Mouse (Mus musculus) hindbrain, embryonic 15.5 days (tissue): ENCODE data around the gene Susd4. TPM values are rescaled to one million over a fixed set of nuclear protein-coding genes. Genes with fewer than 3 reads are reported as not detected.

ENCODE experiments used
- ATAC-seq: fragments of 200-750 bp; cut with Nextera tagmentation; 2 replicates; pipeline ENCODE4 v1.8.0; 2017; ENCODE audit warnings: low read depth, moderate number of reproducible peaks, moderate TSS enrichment; ENCODE audit not compliant: low FRiP score
- H3K27ac ChIP-seq: fragments of 300-500 bp; sonication (generic); replicated peaks from 2 replicates; pipeline ENCODE4 v1.5.1; 2015; ENCODE audit warnings: mild to moderate bottlenecking, inconsistent platforms
- H3K27me3 ChIP-seq: fragments of 300-500 bp; sonication (generic); 2 replicates; pipeline ENCODE4 v1.6.1; 2015; ENCODE audit warnings: control low read depth, inconsistent platforms
- H3K36me3 ChIP-seq: fragments of 300-500 bp; sonication (generic); 2 replicates; pipeline ENCODE4 v1.6.1; 2015; ENCODE audit warnings: control low read depth, inconsistent platforms
- H3K4me1 ChIP-seq: fragments of 300-500 bp; sonication (generic); replicated peaks from 2 replicates; pipeline ENCODE4 v1.6.1; 2015; ENCODE audit warnings: control low read depth, inconsistent platforms
- H3K4me2 ChIP-seq: fragments of 300-500 bp; sonication (generic); 2 replicates; pipeline ENCODE4 v1.6.1; 2015; ENCODE audit warnings: moderate library complexity, mild to moderate bottlenecking, inconsistent platforms
- H3K4me3 ChIP-seq: fragments of 300-500 bp; sonication (generic); 2 replicates; pipeline ENCODE4 v1.5.1; 2015; ENCODE audit warnings: mild to moderate bottlenecking, inconsistent platforms
- H3K9ac ChIP-seq: fragments of 300-500 bp; sonication (generic); 2 replicates; pipeline ENCODE4 v1.6.1; 2015; ENCODE audit warnings: inconsistent platforms
- H3K9me3 ChIP-seq: fragments of 300-500 bp; sonication (generic); 2 replicates; pipeline ENCODE4 v1.6.1; 2016; ENCODE audit warnings: control low read depth, inconsistent platforms
- WGBS: fragments of 180-500 bp; shearing (Covaris S2); methylation state at CpG from one replicate; pipeline ENCODE4 v1.1.7; 2015; 5-methylcytosine and 5-hydroxymethylcytosine counted together
- polyA plus RNA-seq: library from polyadenylated mRNA; unstranded; fragments of >200 nt; fragmentation: Nextera tagmentation; extraction: Ambion mirVana; gene quantifications from 2 replicates; pipeline ENCODE4 v1.2.1, GENCODE M21; 2015

Gene Susd4
- polyA plus RNA-seq, 1 experiment from 2014 or later = 74.6 TPM

- H3K9ac ChIP-seq = no peak overlapping the region
- no peaks in the 10 kb centered on the region for H3K9me3 ChIP-seq
- WGBS = 40% methylated on average over 21 of the region's 21 CpGs
- ATAC-seq = no peak
- H3K36me3 ChIP-seq = no peaks in the 10 kb centered on the region
- H3K27ac ChIP-seq = peak overlapping the region; percentile 54; the same call in 1 of the 2 replicates
- peaks cover 24% of the 10 kb centered on the region for H3K4me1 ChIP-seq
- no peaks in the 10 kb centered on the region for H3K27me3 ChIP-seq
- H3K4me3 ChIP-seq = no peak overlapping the region
- peak overlapping the region; percentile 34 for H3K4me2 ChIP-seq
Observed at GRCm38 (mm10) chr1:182823723-182824421, 60.2 kb downstream of the Susd4 start.

- Histone ChIP-seq H3K36me3 (no peaks in the 10 kb centered on the region), H3K27me3 (no peaks in the 10 kb centered on the region), H3K9ac (no peak overlapping the region), H3K27ac (no peak overlapping the region), H3K9me3 (no peaks in the 10 kb centered on the region), H3K4me2 (no peak overlapping the region), H3K4me1 (peaks cover 18% of the 10 kb centered on the region), H3K4me3 (no peak overlapping the region)
- WGBS = 78% methylated on average over 3 of the region's 3 CpGs
- ATAC-seq = no peak
Observed at GRCm38 (mm10) chr1:182826557-182826956, 62.9 kb downstream of the Susd4 start.

- no peak overlapping the region for H3K27ac ChIP-seq
- H3K4me2 ChIP-seq = no peak overlapping the region
- no peak overlapping the region for H3K4me3 ChIP-seq
- no peaks in the 10 kb centered on the region for H3K9me3 ChIP-seq
- H3K36me3 ChIP-seq = no peaks in the 10 kb centered on the region
- ATAC-seq = no peak
- H3K27me3 ChIP-seq = no peaks in the 10 kb centered on the region
- WGBS = 48% methylated on average over 6 of the region's 6 CpGs
- no peak overlapping the region for H3K9ac ChIP-seq
- peaks cover 28% of the 10 kb centered on the region for H3K4me1 ChIP-seq
Observed at GRCm38 (mm10) chr1:182838061-182838460, 74.4 kb downstream of the Susd4 start.

- no peak overlapping the region for H3K9ac ChIP-seq
- no peak overlapping the region for H3K4me3 ChIP-seq
- H3K36me3 ChIP-seq = no peaks in the 10 kb centered on the region
- no peak; the same call in 1 of the 2 replicates for ATAC-seq
- peak overlapping the region; percentile 3 for H3K27ac ChIP-seq
- peaks cover 28% of the 10 kb centered on the region for H3K4me1 ChIP-seq
- no peaks in the 10 kb centered on the region for H3K9me3 ChIP-seq
- no peaks in the 10 kb centered on the region for H3K27me3 ChIP-seq
- no peak overlapping the region for H3K4me2 ChIP-seq
- WGBS = 73% methylated on average over 4 of the region's 4 CpGs
Observed at GRCm38 (mm10) chr1:182839332-182839929, 75.8 kb downstream of the Susd4 start.

GRCm38 (mm10) chr1:182840011-182840410 lies 76.4 kb downstream of the Susd4 start:
- Histone ChIP-seq H3K27me3 (no peaks in the 10 kb centered on the region), H3K4me2 (no peak overlapping the region), H3K9ac (no peak overlapping the region), H3K4me3 (no peak overlapping the region), H3K27ac (peak overlapping the region; percentile 3), H3K4me1 (peaks cover 28% of the 10 kb centered on the region), H3K36me3 (no peaks in the 10 kb centered on the region), H3K9me3 (no peaks in the 10 kb centered on the region)
- ATAC-seq = no peak; the same call in 1 of the 2 replicates
- 35% methylated on average over 6 of the region's 6 CpGs for WGBS

- no peak for ATAC-seq
- WGBS = 70% methylated on average over 6 of the region's 6 CpGs
- H3K27ac ChIP-seq = no peak overlapping the region
Observed at GRCm38 (mm10) chr1:182840606-182841005, 76.9 kb downstream of the Susd4 start.

GRCm38 (mm10) chr1:182849556-182849955 lies 85.9 kb downstream of the Susd4 start:
- H3K27me3 ChIP-seq = no peaks in the 10 kb centered on the region
- peak; percentile 70 for ATAC-seq
- H3K4me1 ChIP-seq = no peaks in the 10 kb centered on the region; the same call in 1 of the 2 replicates
- no peaks in the 10 kb centered on the region for H3K36me3 ChIP-seq
- peak overlapping the region; percentile 25 for H3K27ac ChIP-seq
- H3K9me3 ChIP-seq = no peaks in the 10 kb centered on the region
- 43% methylated on average over 12 of the region's 12 CpGs for WGBS
- H3K4me2 ChIP-seq = no peak overlapping the region
- H3K4me3 ChIP-seq = no peak overlapping the region
- H3K9ac ChIP-seq = no peak overlapping the region

More at GRCm38 (mm10) chr1:182840606-182841005, 76.9 kb downstream of the Susd4 start:
- Histone ChIP-seq H3K4me3 (no peak overlapping the region), H3K9ac (no peak overlapping the region), H3K9me3 (no peaks in the 10 kb centered on the region), H3K27me3 (no peaks in the 10 kb centered on the region), H3K36me3 (no peaks in the 10 kb centered on the region), H3K4me2 (no peak overlapping the region), H3K4me1 (peaks cover 28% of the 10 kb centered on the region)

GRCm38 (mm10) chr1:182850080-182850479 lies 86.4 kb downstream of the Susd4 start:
- Histone ChIP-seq H3K4me3 (no peak overlapping the region), H3K4me2 (no peak overlapping the region), H3K9ac (no peak overlapping the region), H3K4me1 (no peaks in the 10 kb centered on the region; the same call in 1 of the 2 replicates), H3K27me3 (no peaks in the 10 kb centered on the region), H3K27ac (peak overlapping the region; percentile 25), H3K36me3 (no peaks in the 10 kb centered on the region), H3K9me3 (no peaks in the 10 kb centered on the region)
- WGBS = 70% methylated on average over 1 of the region's 1 CpGs
- ATAC-seq = peak; percentile 39; the same call in 1 of the 2 replicates

- Histone ChIP-seq H3K27ac (no peak overlapping the region), H3K4me3 (no peak overlapping the region), H3K36me3 (no peaks in the 10 kb centered on the region), H3K9me3 (no peaks in the 10 kb centered on the region), H3K9ac (no peak overlapping the region), H3K27me3 (no peaks in the 10 kb centered on the region), H3K4me1 (peaks cover 9% of the 10 kb centered on the region), H3K4me2 (no peak overlapping the region)
- ATAC-seq = no peak
- WGBS = 45% methylated on average over 6 of the region's 6 CpGs
Observed at GRCm38 (mm10) chr1:182852158-182852557, 88.5 kb downstream of the Susd4 start.

GRCm38 (mm10) chr1:182856636-182857035 lies 93.0 kb downstream of the Susd4 start:
- Histone ChIP-seq H3K36me3 (no peaks in the 10 kb centered on the region), H3K27ac (no peak overlapping the region), H3K9ac (no peak overlapping the region), H3K4me2 (no peak overlapping the region), H3K4me3 (no peak overlapping the region), H3K9me3 (no peaks in the 10 kb centered on the region), H3K4me1 (peaks cover 9% of the 10 kb centered on the region; the same call in 1 of the 2 replicates), H3K27me3 (no peaks in the 10 kb centered on the region)
- 66% methylated on average over 13 of the region's 13 CpGs for WGBS
- no peak for ATAC-seq

GRCm38 (mm10) chr1:182861671-182862358 lies 98.2 kb downstream of the Susd4 start:
- no peaks in the 10 kb centered on the region for H3K9me3 ChIP-seq
- H3K4me2 ChIP-seq = no peak overlapping the region
- H3K4me3 ChIP-seq = no peak overlapping the region
- H3K27me3 ChIP-seq = no peaks in the 10 kb centered on the region
- H3K36me3 ChIP-seq = no peaks in the 10 kb centered on the region
- 35% methylated on average over 7 of the region's 7 CpGs for WGBS
- H3K9ac ChIP-seq = no peak overlapping the region
- H3K27ac ChIP-seq = no peak overlapping the region
- 0 out of 2 replicates have a peak, but pooled peaks have one; percentile 54 for ATAC-seq
- H3K4me1 ChIP-seq = no peaks in the 10 kb centered on the region

- H3K4me2 ChIP-seq = no peak overlapping the region
- 90% methylated on average over 6 of the region's 6 CpGs for WGBS
- H3K9ac ChIP-seq = no peak overlapping the region
- no peak overlapping the region for H3K27ac ChIP-seq
- H3K4me1 ChIP-seq = peaks cover 4% of the 10 kb centered on the region
- no peak for ATAC-seq
- no peaks in the 10 kb centered on the region for H3K9me3 ChIP-seq
- H3K36me3 ChIP-seq = no peaks in the 10 kb centered on the region
- H3K27me3 ChIP-seq = no peaks in the 10 kb centered on the region
- H3K4me3 ChIP-seq = no peak overlapping the region
Observed at GRCm38 (mm10) chr1:182863396-182863795, 99.7 kb downstream of the Susd4 start.
